Mouse (Mus musculus) right cerebral cortex, postnatal 4 days (tissue): ENCODE results near the gene Btbd35f30.
"Not testable (repeated sequence)": the region's sequence is repeated elsewhere in the genome, so short reads cannot be mapped to it uniquely, and the experiment has no call there.

ENCODE experiments used
- DNase-seq: peaks from one replicate; pipeline ENCODE4 v3.0.0-alpha.2; 2022

Gene Btbd35f30

DNA sequence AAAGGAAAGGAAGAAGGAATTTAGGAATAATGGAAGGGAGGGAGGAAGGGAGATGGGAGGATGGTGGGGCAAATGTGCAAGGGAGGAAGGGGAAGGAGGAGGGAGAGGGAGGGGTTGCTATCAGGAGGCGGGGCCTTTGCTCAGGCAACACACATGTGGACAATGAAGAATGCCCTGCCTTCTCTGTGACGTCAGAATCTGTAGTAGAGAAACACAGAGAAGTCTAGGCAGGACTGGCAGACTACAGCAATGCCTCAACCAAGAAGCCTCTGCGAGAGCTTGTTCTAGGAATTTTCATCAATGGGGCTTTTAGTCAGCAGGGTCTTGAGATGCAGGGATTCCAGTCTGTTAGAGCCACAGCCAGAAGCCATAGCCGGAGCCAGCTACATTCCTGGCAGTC is at the start of gene Btbd35f30:
Btbd35f30 (plus strand) TSS at position 301 of the 400 bp plus-strand sequence.
- DNase-seq: not testable (repeated sequence)

GRCm38 (mm10) chrX:32941468-32941867 is 47.0 kb downstream of the Btbd35f30 start, which contains the start of gene Gm21789:
Gene Gm21789, plus strand, starts transcription at chrX:32941768.
- not testable (repeated sequence) for DNase-seq
